Mouse (Mus musculus) stomach, embryonic 15.5 days (tissue): ENCODE measurements at regions not wholly inside any gene's neighbourhood (a gene's known extent, or its start where the extent isn't known, plus 50 kb on each side); places are given as distances from the start of the nearest gene placed in this dataset.

Source experiments
- ATAC-seq: fragments of 200-750 bp; cut with Nextera tagmentation; 2 replicates; pipeline ENCODE4 v1.8.0; 2017; ENCODE audit warnings: low read depth, moderate number of reproducible peaks, moderate TSS enrichment; ENCODE audit not compliant: insufficient read depth, low FRiP score
- H3K27ac ChIP-seq: fragments of 300-500 bp; sonication (generic); 2 replicates; pipeline ENCODE4 v1.5.1; 2015; ENCODE audit warnings: mild to moderate bottlenecking, inconsistent platforms
- H3K27me3 ChIP-seq: fragments of 300-500 bp; sonication (generic); replicated peaks from 2 replicates; pipeline ENCODE4 v1.6.1; 2015; ENCODE audit warnings: inconsistent platforms
- H3K36me3 ChIP-seq: fragments of 300-500 bp; sonication (generic); 2 replicates; pipeline ENCODE4 v1.6.1; 2015; ENCODE audit warnings: inconsistent platforms
- H3K4me1 ChIP-seq: fragments of 300-500 bp; sonication (generic); 2 replicates; pipeline ENCODE4 v1.6.1; 2015; ENCODE audit warnings: inconsistent platforms
- H3K4me2 ChIP-seq: fragments of 300-500 bp; sonication (generic); 2 replicates; pipeline ENCODE4 v1.6.1; 2015; ENCODE audit warnings: mild to moderate bottlenecking, inconsistent platforms
- H3K4me3 ChIP-seq: fragments of 300-500 bp; sonication (generic); replicated peaks from 2 replicates; pipeline ENCODE4 v1.5.1; 2015; ENCODE audit warnings: inconsistent platforms
- H3K9ac ChIP-seq: fragments of 300-500 bp; sonication (generic); 2 replicates; pipeline ENCODE4 v1.6.1; 2015; ENCODE audit warnings: inconsistent platforms
- H3K9me3 ChIP-seq: fragments of 300-500 bp; sonication (generic); 2 replicates; pipeline ENCODE4 v1.6.1; 2016; ENCODE audit warnings: inconsistent platforms
- WGBS: fragments of 180-500 bp; shearing (Covaris S2); methylation state at CpG from one replicate; pipeline ENCODE4 v1.1.7; 2015; 5-methylcytosine and 5-hydroxymethylcytosine counted together

DNA sequence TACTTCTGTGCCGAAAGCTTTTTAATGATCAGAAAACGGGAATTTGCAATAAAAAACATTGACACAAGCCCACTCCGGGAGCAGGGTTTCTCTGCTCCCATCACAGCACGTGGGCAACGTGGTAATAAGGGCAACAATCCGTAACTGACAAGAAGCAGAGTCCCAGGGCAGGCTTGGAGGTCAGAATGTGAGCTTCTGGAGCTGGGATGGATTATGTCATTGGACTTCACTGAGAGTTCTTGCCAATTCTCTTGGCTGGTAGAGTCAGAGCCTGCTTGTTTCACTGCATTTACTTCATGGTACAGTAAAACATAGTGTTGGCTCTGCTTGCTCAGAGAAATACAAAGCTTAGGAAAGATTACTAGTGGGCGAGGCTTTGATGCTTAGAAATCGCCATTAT is 252.7 kb downstream of the Lmo4 start:
- Histone ChIP-seq H3K27me3 (no peaks in the 10 kb centered on the region), H3K27ac (peak overlapping the region; percentile 61), H3K4me2 (no peak overlapping the region), H3K36me3 (no peaks in the 10 kb centered on the region), H3K4me3 (no peak overlapping the region), H3K4me1 (0 out of 2 replicates have a peak, but pooled peaks cover 3% of the 10 kb centered on the region), H3K9ac (no peak overlapping the region), H3K9me3 (no peaks in the 10 kb centered on the region)
- no peak for ATAC-seq
- WGBS, result 46% methylated on average over 8 of the region's 8 CpGs

DNA sequence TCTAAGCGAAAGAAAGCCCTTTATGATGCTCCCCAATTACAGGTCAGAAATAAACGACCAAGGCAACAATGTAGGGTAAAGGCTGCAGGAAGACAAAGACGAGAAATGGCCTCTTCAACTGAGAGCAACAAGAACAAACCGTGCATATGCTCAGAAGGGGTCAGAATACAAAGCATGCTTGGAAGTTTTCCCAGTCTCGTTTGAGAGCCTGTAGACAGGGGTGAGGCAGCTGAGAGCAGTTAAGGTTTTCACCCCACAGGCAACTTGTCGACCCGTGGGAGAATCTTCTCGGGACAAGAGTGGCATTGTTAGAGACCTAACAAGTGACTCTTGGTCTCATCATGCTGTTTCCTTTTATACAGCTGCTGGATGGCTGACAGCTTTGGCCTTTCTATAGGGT is 255.4 kb downstream of the Lmo4 start:
- H3K4me3 ChIP-seq, result no peak overlapping the region
- no peaks in the 10 kb centered on the region for H3K36me3 ChIP-seq
- peak; percentile 7; the same call in 1 of the 2 replicates for ATAC-seq
- 45% methylated on average over 8 of the region's 8 CpGs for WGBS
- H3K4me2 ChIP-seq, result no peak overlapping the region
- H3K4me1 ChIP-seq, result 0 out of 2 replicates have a peak, but pooled peaks cover 6% of the 10 kb centered on the region
- no peaks in the 10 kb centered on the region for H3K9me3 ChIP-seq
- H3K27me3 ChIP-seq, result no peaks in the 10 kb centered on the region
- H3K27ac ChIP-seq, result no peak overlapping the region
- H3K9ac ChIP-seq, result no peak overlapping the region

DNA sequence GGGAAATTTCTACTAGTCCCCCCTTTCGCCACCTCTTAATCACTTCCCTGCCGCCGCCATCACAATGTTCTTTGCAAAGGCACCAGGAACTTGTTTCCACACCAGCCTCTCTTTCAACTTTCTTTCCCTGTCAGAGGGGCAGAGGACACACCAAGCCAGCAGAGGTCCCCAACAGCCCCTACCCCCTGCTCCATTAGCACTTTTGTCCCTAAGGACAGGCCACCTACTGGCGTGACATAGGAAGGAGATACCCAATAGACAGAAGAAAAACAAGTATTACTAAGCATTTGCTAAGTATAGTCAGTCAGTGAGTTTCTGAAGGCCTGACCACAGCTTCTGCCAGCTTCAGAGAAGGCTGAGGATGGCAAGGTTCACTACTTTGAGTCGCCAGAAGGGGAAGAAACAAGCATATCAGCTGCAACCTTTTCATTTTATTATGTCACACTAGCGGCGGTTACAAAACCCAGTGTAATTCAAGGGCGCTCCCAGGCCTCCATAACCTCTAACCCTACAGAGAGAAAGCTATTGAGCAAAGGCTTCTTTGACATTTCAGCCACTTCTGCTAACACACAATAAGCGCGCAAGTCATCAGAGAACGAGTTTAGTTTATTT is 255.9 kb downstream of the Lmo4 start:
- Histone ChIP-seq H3K4me2 (no peak overlapping the region), H3K9me3 (no peaks in the 10 kb centered on the region), H3K4me3 (no peak overlapping the region), H3K27ac (no peak overlapping the region), H3K4me1 (0 out of 2 replicates have a peak, but pooled peaks cover 6% of the 10 kb centered on the region), H3K36me3 (no peaks in the 10 kb centered on the region), H3K9ac (no peak overlapping the region), H3K27me3 (no peaks in the 10 kb centered on the region)
- whole genome bisulfite sequencing, result 79% methylated on average over 11 of the region's 11 CpGs
- ATAC-seq, result no peak

DNA sequence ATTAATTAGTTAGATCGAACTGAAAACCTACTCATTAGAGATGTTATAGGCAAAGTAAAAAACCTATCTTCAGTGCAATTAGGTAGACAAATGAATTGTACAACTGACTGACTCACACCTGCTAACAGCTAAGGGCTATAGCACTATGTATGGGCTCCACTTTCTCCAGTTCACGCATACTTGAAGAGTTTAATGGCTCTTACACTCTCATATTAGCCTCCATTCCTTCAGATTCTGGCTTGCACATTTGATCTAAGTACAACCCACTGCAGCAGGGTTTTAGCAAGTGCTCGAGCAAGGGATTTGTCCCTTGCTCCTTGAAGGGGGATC is 257.1 kb downstream of the Lmo4 start:
- Histone ChIP-seq H3K9me3 (no peaks in the 10 kb centered on the region), H3K27ac (no peak overlapping the region), H3K27me3 (no peaks in the 10 kb centered on the region), H3K9ac (no peak overlapping the region), H3K4me3 (no peak overlapping the region), H3K4me2 (no peak overlapping the region), H3K36me3 (no peaks in the 10 kb centered on the region), H3K4me1 (0 out of 2 replicates have a peak, but pooled peaks cover 6% of the 10 kb centered on the region)
- 72% methylated on average over 3 of the region's 3 CpGs for WGBS
- no peak for ATAC-seq

DNA sequence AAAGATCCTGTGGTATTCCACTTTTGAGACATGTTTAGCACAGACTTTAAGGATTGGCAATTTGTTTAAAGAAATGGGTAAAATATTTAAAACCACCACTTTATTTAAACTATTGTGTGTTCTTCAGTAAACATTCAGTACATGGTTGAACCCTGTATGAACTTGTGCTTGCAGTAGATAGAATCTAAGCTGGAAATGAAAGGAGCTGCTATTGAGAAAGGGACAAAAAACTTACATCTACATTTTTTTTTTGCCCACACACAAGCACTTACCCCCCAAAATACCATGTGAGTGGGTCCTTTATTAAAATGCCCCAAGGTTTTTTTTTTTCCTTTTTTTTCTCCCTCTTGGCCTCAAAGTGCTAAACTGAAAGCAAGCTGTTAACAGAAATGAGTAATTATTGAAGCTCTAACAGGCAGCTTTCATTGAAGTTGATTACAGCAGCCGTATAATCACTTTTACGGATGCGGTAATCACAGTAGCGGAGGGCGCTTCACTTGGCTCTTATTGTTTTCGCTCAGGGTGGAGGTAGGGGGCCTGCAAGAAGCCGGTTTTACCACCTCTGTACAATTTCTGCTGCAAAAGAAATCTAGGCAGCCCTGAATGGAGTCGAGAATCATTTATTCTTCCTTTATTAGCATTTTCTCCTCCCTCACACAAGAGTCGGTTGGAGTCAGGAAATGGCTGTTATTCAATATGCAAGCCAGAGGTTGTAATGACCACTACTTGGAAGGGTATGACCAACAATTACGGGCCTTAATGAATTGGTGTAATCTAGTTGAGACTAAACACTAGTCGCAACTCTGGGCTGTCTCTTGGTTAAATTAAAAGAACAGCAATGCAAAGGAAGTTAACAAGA is 257.7 kb downstream of the Lmo4 start:
- Histone ChIP-seq H3K9ac (no peak overlapping the region), H3K4me3 (no peak overlapping the region), H3K4me2 (peak overlapping the region; percentile 27; the same call in 1 of the 2 replicates), H3K9me3 (no peaks in the 10 kb centered on the region), H3K36me3 (no peaks in the 10 kb centered on the region), H3K27ac (0 out of 2 replicates have a peak overlapping the region, but pooled peaks have one; percentile 7), H3K4me1 (0 out of 2 replicates have a peak, but pooled peaks cover 6% of the 10 kb centered on the region), H3K27me3 (no peaks in the 10 kb centered on the region)
- ATAC-seq, result no peak
- WGBS, result 39% methylated on average over 11 of the region's 11 CpGs

DNA sequence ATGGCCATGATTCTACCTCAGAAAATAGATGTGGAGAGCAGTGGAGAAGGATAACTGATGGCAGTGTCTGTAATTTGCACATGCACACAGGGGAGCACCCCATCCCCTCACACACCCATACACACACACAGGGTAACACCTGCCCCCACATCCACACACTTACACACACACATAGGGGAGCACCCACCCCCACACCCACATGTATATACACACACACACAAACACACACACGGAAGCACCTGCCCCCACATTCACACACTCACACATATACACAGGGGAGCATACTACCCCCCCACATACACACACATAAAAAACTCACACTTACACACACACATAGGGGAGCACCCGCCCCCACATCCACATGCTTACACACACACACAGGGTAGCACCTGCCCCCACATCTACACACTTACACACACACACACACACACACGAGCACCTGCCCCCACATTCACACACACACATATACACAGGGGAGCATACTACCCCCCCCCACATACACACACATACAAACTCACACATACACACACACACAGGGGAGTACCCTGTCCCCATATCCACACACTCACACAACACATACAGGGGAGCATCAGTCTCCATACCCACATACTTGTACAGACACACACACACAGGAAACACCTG is 265.8 kb downstream of the Lmo4 start:
- H3K36me3 ChIP-seq, result no peaks in the 10 kb centered on the region
- no peak overlapping the region for H3K4me3 ChIP-seq
- no peak overlapping the region for H3K27ac ChIP-seq
- WGBS, result 88% methylated on average over 3 of the region's 3 CpGs
- no peak overlapping the region for H3K4me2 ChIP-seq
- H3K9me3 ChIP-seq, result no peaks in the 10 kb centered on the region
- H3K9ac ChIP-seq, result no peak overlapping the region
- no peaks in the 10 kb centered on the region for H3K27me3 ChIP-seq
- H3K4me1 ChIP-seq, result no peaks in the 10 kb centered on the region
- ATAC-seq, result 0 out of 2 replicates have a peak, but pooled peaks have one; percentile 63

DNA sequence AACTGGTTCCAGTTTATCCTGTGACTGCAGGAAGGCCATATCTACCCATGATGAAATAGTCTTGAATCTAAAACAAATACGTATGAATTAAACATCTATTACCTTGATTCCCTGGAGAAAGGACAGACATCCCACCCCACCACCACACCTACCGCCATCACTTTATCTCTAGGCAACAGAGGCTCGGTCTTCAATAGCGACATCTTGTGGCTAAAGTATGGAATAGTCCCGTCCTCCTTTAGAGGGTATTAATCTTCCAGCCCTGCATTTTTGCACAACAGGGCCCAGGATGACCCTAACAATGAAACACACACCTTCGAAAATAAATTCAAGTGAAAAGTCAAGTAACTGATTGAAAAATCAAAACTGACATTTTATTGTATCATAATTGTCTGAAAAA is 279.7 kb downstream of the Lmo4 start:
- Histone ChIP-seq H3K27ac (no peak overlapping the region), H3K4me1 (no peaks in the 10 kb centered on the region), H3K36me3 (no peaks in the 10 kb centered on the region), H3K9me3 (no peaks in the 10 kb centered on the region), H3K27me3 (no peaks in the 10 kb centered on the region), H3K4me2 (no peak overlapping the region), H3K4me3 (no peak overlapping the region), H3K9ac (no peak overlapping the region)
- ATAC-seq, result no peak
- 67% methylated on average over 6 of the region's 6 CpGs for WGBS

DNA sequence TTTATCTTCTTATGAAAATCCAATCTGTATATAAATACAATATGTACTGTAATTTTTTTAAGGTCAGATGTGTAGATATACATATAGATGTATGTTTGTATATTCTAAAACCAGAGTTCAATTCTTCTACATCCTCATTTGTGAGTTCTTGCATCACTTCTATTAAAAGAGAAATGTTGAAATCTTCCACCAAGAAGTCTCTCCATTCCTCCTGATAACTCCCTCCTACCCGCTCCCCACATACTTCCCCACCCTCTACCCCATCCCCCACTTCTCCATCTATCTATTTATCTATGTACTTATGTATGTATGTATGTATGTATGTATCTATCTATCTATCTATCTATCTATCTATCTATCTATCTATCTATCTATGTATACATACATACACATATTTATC is 285.3 kb downstream of the Lmo4 start:
- 82% methylated on average over 1 of the region's 1 CpGs for WGBS
- ATAC-seq, result no peak
- H3K4me3 ChIP-seq, result no peak overlapping the region
- H3K36me3 ChIP-seq, result no peaks in the 10 kb centered on the region
- no peaks in the 10 kb centered on the region for H3K9me3 ChIP-seq
- no peak overlapping the region for H3K4me2 ChIP-seq
- H3K27ac ChIP-seq, result no peak overlapping the region
- no peaks in the 10 kb centered on the region for H3K27me3 ChIP-seq
- H3K9ac ChIP-seq, result no peak overlapping the region
- H3K4me1 ChIP-seq, result no peaks in the 10 kb centered on the region

DNA sequence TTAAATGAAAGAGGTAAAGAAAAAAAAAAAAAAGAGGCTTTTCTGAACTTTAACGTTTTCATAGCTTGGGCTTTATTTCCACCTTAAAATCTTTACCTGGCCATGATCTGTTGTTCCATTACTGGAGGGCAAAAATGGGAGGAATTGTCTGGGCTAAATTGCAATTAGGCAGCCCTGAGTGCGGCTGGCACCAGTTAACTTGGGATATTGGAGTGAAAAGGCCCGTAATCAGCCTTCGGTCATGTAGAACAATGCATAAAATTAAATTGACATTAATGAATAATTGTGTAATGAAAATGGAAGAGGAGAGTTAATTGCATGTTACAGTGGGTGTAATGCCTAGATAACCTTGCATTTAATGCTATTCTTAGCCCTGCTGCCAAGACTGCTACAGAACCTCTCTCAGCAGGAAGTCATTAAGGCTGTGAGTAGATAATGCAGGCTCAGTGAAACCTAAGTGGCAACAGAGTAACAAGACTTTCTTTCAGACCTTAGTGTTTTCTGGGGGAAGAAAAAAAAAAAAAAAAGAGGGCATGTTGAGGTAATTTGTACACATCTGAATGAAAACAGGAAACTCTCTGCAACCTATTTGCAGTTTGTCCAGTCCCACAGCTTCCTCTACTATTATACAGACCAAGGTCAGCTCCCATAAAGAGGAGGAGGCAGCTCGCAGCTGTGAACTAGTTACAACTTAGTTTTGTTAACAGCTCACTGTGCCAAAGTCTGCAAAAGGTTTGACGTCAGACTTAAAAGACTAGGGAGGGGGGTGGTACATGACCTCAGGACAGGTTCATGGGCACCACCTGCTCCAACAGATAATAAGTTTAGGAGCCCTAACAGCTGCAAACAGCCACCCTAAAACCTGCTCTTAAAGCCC is 290.4 kb downstream of the Lmo4 start:
- no peaks in the 10 kb centered on the region for H3K36me3 ChIP-seq
- no peak overlapping the region for H3K4me3 ChIP-seq
- H3K27ac ChIP-seq, result 0 out of 2 replicates have a peak overlapping the region, but pooled peaks have one; percentile 33
- H3K9ac ChIP-seq, result no peak overlapping the region
- ATAC-seq, result peak; percentile 43; the same call in 1 of the 2 replicates
- no peaks in the 10 kb centered on the region for H3K9me3 ChIP-seq
- no peaks in the 10 kb centered on the region for H3K27me3 ChIP-seq
- H3K4me1 ChIP-seq, result no peaks in the 10 kb centered on the region
- WGBS, result 47% methylated on average over 6 of the region's 6 CpGs
- H3K4me2 ChIP-seq, result no peak overlapping the region; the same call in 1 of the 2 replicates

DNA sequence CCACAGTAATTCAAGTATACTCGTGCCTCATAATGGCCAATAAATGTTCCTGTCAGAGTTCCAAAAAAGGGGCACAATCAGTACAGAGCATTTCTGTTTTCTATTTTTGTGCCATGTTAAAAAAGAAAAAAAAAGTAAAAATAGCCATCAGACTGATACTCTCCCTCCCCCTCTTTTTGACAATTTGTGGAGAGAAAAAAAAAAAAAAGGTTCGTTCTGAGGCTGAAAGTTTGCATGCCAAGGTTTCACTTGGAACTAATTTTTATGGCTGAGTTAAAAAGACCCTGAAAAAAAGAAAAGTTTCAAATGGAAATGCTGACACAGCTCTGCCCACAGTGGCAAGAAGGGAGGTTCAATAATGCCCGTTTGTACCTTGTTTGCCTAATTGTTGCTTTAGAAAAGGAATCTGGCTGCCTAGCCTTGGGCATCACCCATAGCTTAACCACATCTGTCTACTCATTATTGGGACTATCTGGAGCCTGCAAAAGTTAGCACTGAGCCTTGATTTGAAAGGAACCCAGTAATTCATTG is 291.9 kb downstream of the Lmo4 start:
- H3K4me1 ChIP-seq, result no peaks in the 10 kb centered on the region
- no peaks in the 10 kb centered on the region for H3K9me3 ChIP-seq
- no peak for ATAC-seq
- H3K4me3 ChIP-seq, result no peak overlapping the region
- no peak overlapping the region for H3K4me2 ChIP-seq
- H3K36me3 ChIP-seq, result no peaks in the 10 kb centered on the region
- H3K9ac ChIP-seq, result no peak overlapping the region
- no peaks in the 10 kb centered on the region for H3K27me3 ChIP-seq
- H3K27ac ChIP-seq, result no peak overlapping the region
- WGBS, result 66% methylated on average over 3 of the region's 3 CpGs

DNA sequence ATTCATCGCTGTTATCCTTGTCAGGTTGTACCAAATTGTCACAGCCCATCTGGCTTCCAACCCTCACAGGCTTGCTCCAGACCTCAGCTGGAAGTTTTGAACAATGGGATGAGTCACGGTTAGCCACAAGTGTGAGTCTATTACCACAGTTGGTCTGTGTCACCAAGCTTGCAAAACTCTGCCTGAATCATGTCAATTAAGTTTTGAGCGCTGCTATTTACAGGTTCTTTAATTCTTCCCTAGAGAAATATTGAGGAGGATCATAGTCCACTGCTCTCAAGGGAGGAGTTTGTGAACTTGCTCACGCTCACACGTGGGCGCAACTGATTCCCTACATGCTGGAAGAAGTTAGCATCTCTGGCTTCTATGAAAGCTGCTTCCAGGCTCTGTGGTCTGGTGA is 292.6 kb downstream of the Lmo4 start:
- WGBS, result 79% methylated on average over 6 of the region's 6 CpGs
- Histone ChIP-seq H3K4me3 (no peak overlapping the region), H3K27ac (no peak overlapping the region), H3K4me2 (no peak overlapping the region), H3K36me3 (no peaks in the 10 kb centered on the region), H3K9me3 (no peaks in the 10 kb centered on the region), H3K9ac (no peak overlapping the region), H3K4me1 (no peaks in the 10 kb centered on the region), H3K27me3 (no peaks in the 10 kb centered on the region)
- no peak for ATAC-seq
